Mouse (Mus musculus): Measurements from ENCODE around the gene Nr0b2. TPM values are rescaled to one million over a fixed set of nuclear protein-coding genes. Genes with fewer than 3 reads are reported as not detected.
A peak's percentile ranks its signal among the peaks of the same experiment; 100 is the strongest.

Nr0b2 gene
- polyA plus RNA-seq, 1 experiment, result 4.0 TPM

DNA sequence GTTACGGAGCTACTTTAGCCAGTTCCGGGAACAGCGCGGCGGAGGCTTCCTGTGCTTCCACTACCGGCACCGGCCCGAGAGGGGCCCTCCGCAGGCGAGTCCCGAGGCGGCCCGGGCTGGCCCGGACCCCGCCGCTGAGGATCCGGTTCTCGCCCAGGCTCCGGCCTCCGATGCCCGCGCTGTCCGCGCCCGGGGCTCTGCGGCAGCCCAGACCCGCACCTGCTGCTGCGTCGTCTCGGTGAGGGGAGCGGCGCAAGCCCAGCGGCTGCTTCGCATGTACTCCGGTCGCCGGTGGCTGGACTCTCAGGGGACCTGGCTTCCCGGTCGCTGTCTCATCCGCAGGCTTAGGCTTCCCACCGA, 21.6 kb downstream of the Nr0b2 start:
- no peak for DNase-seq (ENCODE audit: low read depth in 1 of 2, low spot score in 2 of 2)
- H3K4me3 ChIP-seq (ENCODE audit: extremely low read depth, insufficient read depth, insufficient read length), result peak overlapping the region; percentile 79
- TF ChIP-seq POLR2A (IDR thresholded peaks at IDR 0.05; ENCODE audit: low read depth, low read length) (no peak), CTCF (IDR thresholded peaks at IDR 0.05; ENCODE audit: extremely low read depth, insufficient read depth, insufficient read length, insufficient replicate concordance) (no peak)
- no peaks in the 10 kb centered on the region for H3K27me3 ChIP-seq (ENCODE audit: control insufficient read depth, insufficient read depth, low read length)
- H3K27ac ChIP-seq (ENCODE audit: insufficient read depth, low read length), result no peak overlapping the region
- peaks cover 8% of the 10 kb centered on the region for H3K36me3 ChIP-seq (ENCODE audit: control insufficient read depth, insufficient read depth, low read length)
- H3K4me1 ChIP-seq (ENCODE audit: control insufficient read depth, insufficient read depth, insufficient read length), result peaks cover 4% of the 10 kb centered on the region; the same call in 1 of the 2 replicates
- WGBS, result under 1% methylated on average over 41 of the region's 41 CpGs

- TF ChIP-seq POLR2A (IDR thresholded peaks at IDR 0.05; ENCODE audit: low read depth, low read length) (no peak), CTCF (IDR thresholded peaks at IDR 0.05; ENCODE audit: extremely low read depth, insufficient read depth, insufficient read length, insufficient replicate concordance) (no peak)
Measured at GRCm38 (mm10) chr4:133577983-133578382, 24.8 kb downstream of the Nr0b2 start.

GRCm38 (mm10) chr4:133583690-133584058, 30.5 kb downstream of the Nr0b2 start:
- TF ChIP-seq CTCF (IDR thresholded peaks at IDR 0.05; ENCODE audit: extremely low read depth, insufficient read depth, insufficient read length, insufficient replicate concordance) (no peak), POLR2A (IDR thresholded peaks at IDR 0.05; ENCODE audit: low read depth, low read length) (no peak)
- Histone ChIP-seq H3K4me1 (ENCODE audit: control insufficient read depth, insufficient read depth, insufficient read length) (peaks cover 8% of the 10 kb centered on the region), H3K27ac (ENCODE audit: insufficient read depth, low read length) (peak overlapping the region; percentile 90), H3K36me3 (ENCODE audit: control insufficient read depth, insufficient read depth, low read length) (peaks cover 33% of the 10 kb centered on the region), H3K4me3 (ENCODE audit: extremely low read depth, insufficient read depth, insufficient read length) (peak overlapping the region; percentile 85), H3K27me3 (ENCODE audit: control insufficient read depth, insufficient read depth, low read length) (no peaks in the 10 kb centered on the region)
- 65% methylated on average over 6 of the region's 6 CpGs for WGBS
- no peak for DNase-seq (ENCODE audit: low read depth in 1 of 2, low spot score in 2 of 2)

More at GRCm38 (mm10) chr4:133577983-133578382, 24.8 kb downstream of the Nr0b2 start:
- no peak overlapping the region for H3K27ac ChIP-seq (ENCODE audit: insufficient read depth, low read length)
- no peak overlapping the region for H3K4me3 ChIP-seq (ENCODE audit: extremely low read depth, insufficient read depth, insufficient read length)
- 90% methylated on average over 12 of the region's 12 CpGs for WGBS
- DNase-seq (ENCODE audit: low read depth in 1 of 2, low spot score in 2 of 2), result no peak
- peaks cover 20% of the 10 kb centered on the region for H3K36me3 ChIP-seq (ENCODE audit: control insufficient read depth, insufficient read depth, low read length)
- no peaks in the 10 kb centered on the region for H3K27me3 ChIP-seq (ENCODE audit: control insufficient read depth, insufficient read depth, low read length)
- peaks cover 4% of the 10 kb centered on the region; the same call in 1 of the 2 replicates for H3K4me1 ChIP-seq (ENCODE audit: control insufficient read depth, insufficient read depth, insufficient read length)

- WGBS, result under 1% methylated on average over 65 of the region's 65 CpGs
- peak; percentile 79 to 86 for DNase-seq (ENCODE audit: low read depth in 1 of 2, low spot score in 2 of 2)
Measured at GRCm38 (mm10) chr4:133584059-133584951, 31.1 kb downstream of the Nr0b2 start, which contains the start of gene Gpn2. Gpn2 (plus strand) TSS chr4:133584362.

DNA sequence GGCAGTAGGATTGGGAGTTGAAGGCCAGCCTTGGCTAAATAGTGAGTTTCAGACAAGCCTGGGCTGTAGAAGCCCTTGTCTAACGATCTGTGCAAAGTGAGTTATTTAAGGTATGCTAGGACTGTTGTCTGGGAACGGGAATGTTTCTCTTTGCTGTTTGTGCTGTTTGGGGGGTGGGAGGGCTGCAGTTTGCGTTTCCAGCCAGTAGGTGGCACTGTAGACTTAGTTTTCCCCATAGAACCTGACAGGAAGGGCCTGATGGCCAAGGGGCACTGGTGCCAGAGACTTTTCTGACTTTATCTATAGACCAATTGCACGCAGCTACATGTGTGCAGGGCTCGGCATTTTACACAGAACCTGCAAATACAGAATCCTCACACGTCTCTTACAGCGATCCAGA, 39.4 kb downstream of the Nr0b2 start:
- no peak overlapping the region for H3K27ac ChIP-seq (ENCODE audit: insufficient read depth, low read length)
- no peak overlapping the region for H3K4me3 ChIP-seq (ENCODE audit: extremely low read depth, insufficient read depth, insufficient read length)
- WGBS, result 28% methylated on average over 7 of the region's 7 CpGs
- peak in 1 of 2 experiments; percentile 54 for DNase-seq (ENCODE audit: low read depth in 1 of 2, low spot score in 2 of 2)
- peak; percentile 81; the same call in 1 of the 2 replicates for TF ChIP-seq CTCF (IDR thresholded peaks at IDR 0.05; ENCODE audit: extremely low read depth, insufficient read depth, insufficient read length, insufficient replicate concordance)
- no peak for TF ChIP-seq POLR2A (IDR thresholded peaks at IDR 0.05; ENCODE audit: low read depth, low read length)
- peaks cover 37% of the 10 kb centered on the region for H3K36me3 ChIP-seq (ENCODE audit: control insufficient read depth, insufficient read depth, low read length)
- peaks cover 4% of the 10 kb centered on the region; the same call in 1 of the 2 replicates for H3K4me1 ChIP-seq (ENCODE audit: control insufficient read depth, insufficient read depth, insufficient read length)
- H3K27me3 ChIP-seq (ENCODE audit: control insufficient read depth, insufficient read depth, low read length), result no peaks in the 10 kb centered on the region

More at GRCm38 (mm10) chr4:133584059-133584951, 31.1 kb downstream of the Nr0b2 start, which contains the start of gene Gpn2:
- TF ChIP-seq POLR2A (IDR thresholded peaks at IDR 0.05; ENCODE audit: low read depth, low read length), result no peak; the same call in 1 of the 2 replicates
- Histone ChIP-seq H3K27me3 (ENCODE audit: control insufficient read depth, insufficient read depth, low read length) (no peaks in the 10 kb centered on the region), H3K27ac (ENCODE audit: insufficient read depth, low read length) (peak within 1 kb of the TSS; percentile 90), H3K4me3 (ENCODE audit: extremely low read depth, insufficient read depth, insufficient read length) (peak within 1 kb of the TSS; percentile 85), H3K36me3 (ENCODE audit: control insufficient read depth, insufficient read depth, low read length) (peaks cover 34% of the 10 kb centered on the region), H3K4me1 (ENCODE audit: control insufficient read depth, insufficient read depth, insufficient read length) (peaks cover 8% of the 10 kb centered on the region)

GRCm38 (mm10) chr4:133595538-133595937, 42.4 kb downstream of the Nr0b2 start:
- H3K4me3 ChIP-seq (ENCODE audit: extremely low read depth, insufficient read depth, insufficient read length), result no peak overlapping the region
- H3K4me1 ChIP-seq (ENCODE audit: control insufficient read depth, insufficient read depth, insufficient read length), result peaks cover 11% of the 10 kb centered on the region; the same call in 1 of the 2 replicates
- 63% methylated on average over 7 of the region's 7 CpGs for WGBS
- H3K27ac ChIP-seq (ENCODE audit: insufficient read depth, low read length), result peak overlapping the region; percentile 44
- H3K36me3 ChIP-seq (ENCODE audit: control insufficient read depth, insufficient read depth, low read length), result peaks cover 10% of the 10 kb centered on the region
- DNase-seq (ENCODE audit: low read depth in 1 of 2, low spot score in 2 of 2), result no peak
- TF ChIP-seq CTCF (IDR thresholded peaks at IDR 0.05; ENCODE audit: extremely low read depth, insufficient read depth, insufficient read length, insufficient replicate concordance), result no peak
- TF ChIP-seq POLR2A (IDR thresholded peaks at IDR 0.05; ENCODE audit: low read depth, low read length), result no peak
- no peaks in the 10 kb centered on the region for H3K27me3 ChIP-seq (ENCODE audit: control insufficient read depth, insufficient read depth, low read length)

Data from spleen, adult 2 months (tissue).